Mouse (Mus musculus) midbrain, embryonic 11.5 days (tissue): ENCODE measurements around the gene Rnf24. TPM values are rescaled to one million over a fixed set of nuclear protein-coding genes. Genes with fewer than 3 reads are reported as not detected.
A peak's percentile ranks its signal among the peaks of the same experiment; 100 is the strongest.
"Not testable (repeated sequence)": the region's sequence is repeated elsewhere in the genome, so short reads cannot be mapped to it uniquely, and the experiment has no call there.

Experiments used
- ATAC-seq: fragments of 200-750 bp; cut with Nextera tagmentation; 2 replicates; pipeline ENCODE4 v1.8.0; 2017; ENCODE audit warnings: moderate TSS enrichment, moderate library complexity; ENCODE audit not compliant: low FRiP score
- DNase-seq: peaks from one replicate; pipeline ENCODE4 v3.0.0; 2015; ENCODE audit warnings: low spot score; ENCODE audit errors: missing footprints
- H3K27ac ChIP-seq: fragments of 300-500 bp; sonication (generic); 2 replicates; pipeline ENCODE4 v1.5.1; 2014; ENCODE audit warnings: low read depth, low read length
- H3K27me3 ChIP-seq: fragments of 300-500 bp; sonication (generic); 2 replicates; pipeline ENCODE4 v1.6.1; 2014; ENCODE audit warnings: mild to moderate bottlenecking, low read length, moderate library complexity, mixed read lengths; ENCODE audit not compliant: control insufficient read depth, insufficient read depth
- H3K36me3 ChIP-seq: fragments of 300-500 bp; sonication (generic); 2 replicates; pipeline ENCODE4 v1.6.1; 2014; ENCODE audit warnings: mild to moderate bottlenecking, low read length, moderate library complexity, mixed read lengths; ENCODE audit not compliant: control insufficient read depth, insufficient read depth
- H3K4me1 ChIP-seq: fragments of 300-500 bp; sonication (generic); 2 replicates; pipeline ENCODE4 v1.6.1; 2014; ENCODE audit warnings: low read length; ENCODE audit not compliant: control insufficient read depth, insufficient read depth
- H3K4me2 ChIP-seq: fragments of 300-500 bp; sonication (generic); 2 replicates; pipeline ENCODE4 v1.6.1; 2014; ENCODE audit warnings: mild to moderate bottlenecking, moderate library complexity
- H3K4me3 ChIP-seq: fragments of 300-500 bp; sonication (generic); 2 replicates; pipeline ENCODE4 v1.5.1; 2014; ENCODE audit warnings: low read depth, low read length
- H3K9ac ChIP-seq: fragments of 300-500 bp; sonication (generic); 2 replicates; pipeline ENCODE4 v1.6.1; 2014; ENCODE audit warnings: low read length
- H3K9me3 ChIP-seq: fragments of 300-500 bp; sonication (generic); 2 replicates; pipeline ENCODE4 v1.6.1; 2016; ENCODE audit warnings: low read length; ENCODE audit not compliant: control insufficient read depth
- WGBS: fragments of 180-500 bp; shearing (Covaris S2); extraction: QIAGEN DNeasy Blood & Tissue Kit; methylation state at CpG from one replicate; pipeline ENCODE4 v1.1.7; 2014; 5-methylcytosine and 5-hydroxymethylcytosine counted together
- polyA plus RNA-seq: library from polyadenylated mRNA; unstranded; fragments of >200 nt; fragmentation: Nextera tagmentation; extraction: Ambion mirVana; gene quantifications from 2 replicates; pipeline ENCODE4 v1.2.1, GENCODE M21; 2014

Gene Rnf24
- polyA plus RNA-seq, 1 experiment from 2014 or later, result 9.2 TPM

DNA sequence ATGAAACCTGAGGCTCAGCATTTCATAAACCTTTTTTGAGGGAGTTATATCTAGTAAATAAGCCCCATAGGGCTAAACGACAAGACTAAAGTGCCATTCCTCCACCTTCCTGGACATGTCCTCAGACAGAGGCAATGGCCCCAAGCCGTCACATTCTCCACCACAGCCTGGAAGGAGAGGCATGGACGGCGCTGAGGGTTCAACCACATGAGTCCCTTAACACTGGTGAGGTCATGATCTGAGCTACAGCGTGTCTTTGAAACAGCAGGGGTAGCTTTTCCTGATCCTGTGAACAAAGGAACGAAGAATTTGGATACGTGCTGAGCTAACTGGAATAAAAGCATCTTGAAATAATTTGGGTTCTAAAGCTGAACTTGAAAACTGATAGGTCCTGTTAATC is 54.0 kb downstream of the Rnf24 start:
- not testable (repeated sequence) for H3K27me3 ChIP-seq, H3K4me1 ChIP-seq, H3K9ac ChIP-seq, H3K4me3 ChIP-seq, H3K4me2 ChIP-seq, H3K27ac ChIP-seq, H3K9me3 ChIP-seq
- peaks cover 30% of the 10 kb centered on the region for H3K36me3 ChIP-seq
- 45% methylated on average over 7 of the region's 7 CpGs for WGBS
- peak; percentile 89 for DNase-seq
- ATAC-seq, result peak; percentile 62; the same call in 1 of the 2 replicates

DNA sequence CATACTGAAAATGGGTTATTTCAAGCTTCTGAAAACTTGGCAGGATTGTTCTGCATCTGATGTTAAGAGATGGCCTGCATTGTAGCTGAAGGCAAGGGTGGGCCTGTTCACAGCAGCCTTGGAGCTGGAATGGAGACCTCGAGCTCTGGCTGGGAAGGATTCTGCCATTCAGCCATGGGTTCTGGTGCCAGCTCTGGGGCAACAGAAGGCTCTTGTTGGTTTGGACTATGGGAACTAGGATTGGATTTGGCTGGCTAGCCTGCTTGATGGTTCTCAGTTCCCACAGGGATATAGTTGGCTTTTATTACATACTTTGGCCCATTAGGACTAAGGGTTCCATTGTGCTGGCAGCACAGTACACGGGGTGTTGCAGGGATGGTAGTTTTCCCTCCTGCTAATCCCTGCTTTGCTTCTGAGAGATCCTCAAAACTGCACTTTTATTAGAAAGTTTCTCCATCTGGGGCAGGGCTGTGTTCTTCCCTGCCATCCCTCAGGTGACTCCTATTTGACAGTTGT is 55.9 kb downstream of the Rnf24 start:
- DNase-seq, result no peak

DNA sequence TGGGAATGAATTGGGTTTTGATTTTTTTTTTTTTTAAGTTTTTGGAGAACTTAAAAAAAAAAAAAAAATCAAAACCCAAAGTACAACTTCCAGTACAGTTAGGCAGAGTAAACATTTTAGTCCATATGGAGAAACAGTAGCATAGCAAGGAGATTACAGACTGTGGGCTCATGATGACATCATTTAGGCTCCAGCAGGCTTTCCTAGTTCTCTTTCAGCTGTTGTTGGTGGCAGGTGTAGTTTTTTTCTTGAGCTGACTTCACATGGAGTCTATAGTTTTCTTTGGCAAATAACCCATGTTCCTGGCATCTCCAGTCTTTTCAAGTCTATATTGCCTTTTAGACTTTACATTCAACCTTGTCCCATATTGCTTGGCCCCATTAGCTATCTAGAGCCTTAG is 62.0 kb downstream of the Rnf24 start:
- Histone ChIP-seq H3K9ac (no peak overlapping the region), H3K27ac (no peak overlapping the region), H3K4me1 (no peaks in the 10 kb centered on the region), H3K4me2 (no peak overlapping the region), H3K36me3 (peaks cover 21% of the 10 kb centered on the region), H3K9me3 (no peaks in the 10 kb centered on the region), H3K27me3 (no peaks in the 10 kb centered on the region), H3K4me3 (no peak overlapping the region)
- DNase-seq, result peak; percentile 69
- no peak for ATAC-seq

More for the DNA sequence above, 55.9 kb downstream of the Rnf24 start:
- Histone ChIP-seq H3K9me3 (no peaks in the 10 kb centered on the region), H3K27ac (no peak overlapping the region), H3K4me3 (no peak overlapping the region), H3K4me1 (no peaks in the 10 kb centered on the region), H3K27me3 (no peaks in the 10 kb centered on the region), H3K9ac (no peak overlapping the region), H3K36me3 (peaks cover 20% of the 10 kb centered on the region; the same call in 1 of the 2 replicates), H3K4me2 (no peak overlapping the region)
- ATAC-seq, result no peak
- 96% methylated on average over 2 of the region's 2 CpGs for WGBS

DNA sequence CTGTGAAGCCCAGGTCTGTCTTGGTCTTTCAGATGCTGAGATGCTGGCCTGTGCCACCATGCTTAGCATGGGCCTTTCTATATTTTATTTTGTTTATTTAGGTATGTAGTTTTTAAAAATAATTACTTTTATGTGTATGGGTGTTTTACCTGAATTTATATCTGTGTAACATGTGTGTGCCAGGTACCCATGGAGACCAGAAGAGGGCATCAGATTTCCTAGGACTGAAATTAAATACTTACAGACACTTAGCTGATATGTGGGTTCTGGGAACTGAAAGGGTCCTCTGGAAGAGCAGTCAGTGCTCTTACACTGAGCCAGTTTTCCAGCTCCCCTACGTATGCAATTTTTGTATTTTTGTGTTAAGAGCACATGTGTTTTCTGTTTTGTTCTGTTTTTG is 66.4 kb downstream of the Rnf24 start:
- Histone ChIP-seq H3K27me3 (no peaks in the 10 kb centered on the region), H3K4me1 (no peaks in the 10 kb centered on the region), H3K36me3 (peaks cover 13% of the 10 kb centered on the region), H3K27ac (no peak overlapping the region), H3K4me3 (no peak overlapping the region), H3K4me2 (no peak overlapping the region), H3K9me3 (no peaks in the 10 kb centered on the region), H3K9ac (no peak overlapping the region)
- 92% methylated on average over 1 of the region's 1 CpGs for WGBS
- DNase-seq, result no peak
- ATAC-seq, result no peak

DNA sequence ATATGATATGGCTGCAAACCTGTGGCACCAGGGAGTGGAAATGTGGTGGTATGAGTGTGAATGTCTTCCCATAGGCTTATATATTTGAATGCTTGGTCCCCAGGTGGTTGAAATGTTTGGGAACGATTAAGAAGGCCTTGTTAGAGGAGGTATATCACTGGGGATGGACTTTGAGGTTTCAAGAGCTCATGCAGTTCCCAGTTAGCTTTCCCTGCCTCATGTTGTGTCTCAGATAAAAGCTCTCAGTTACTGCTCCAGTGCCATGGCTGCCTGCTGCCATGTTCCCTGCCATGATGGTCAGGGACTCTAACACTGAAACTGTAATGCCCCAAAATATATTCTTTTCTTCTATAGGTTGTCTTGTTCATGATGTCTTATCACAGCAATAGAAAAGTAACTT is 71.1 kb downstream of the Rnf24 start:
- no peak for ATAC-seq
- Histone ChIP-seq H3K9me3 (no peaks in the 10 kb centered on the region), H3K27me3 (no peaks in the 10 kb centered on the region), H3K4me2 (no peak overlapping the region), H3K27ac (no peak overlapping the region), H3K4me1 (no peaks in the 10 kb centered on the region), H3K36me3 (peaks cover 8% of the 10 kb centered on the region; the same call in 1 of the 2 replicates), H3K4me3 (no peak overlapping the region), H3K9ac (no peak overlapping the region)
- WGBS, result 84% methylated on average over 1 of the region's 1 CpGs
- peak; percentile 73 for DNase-seq

DNA sequence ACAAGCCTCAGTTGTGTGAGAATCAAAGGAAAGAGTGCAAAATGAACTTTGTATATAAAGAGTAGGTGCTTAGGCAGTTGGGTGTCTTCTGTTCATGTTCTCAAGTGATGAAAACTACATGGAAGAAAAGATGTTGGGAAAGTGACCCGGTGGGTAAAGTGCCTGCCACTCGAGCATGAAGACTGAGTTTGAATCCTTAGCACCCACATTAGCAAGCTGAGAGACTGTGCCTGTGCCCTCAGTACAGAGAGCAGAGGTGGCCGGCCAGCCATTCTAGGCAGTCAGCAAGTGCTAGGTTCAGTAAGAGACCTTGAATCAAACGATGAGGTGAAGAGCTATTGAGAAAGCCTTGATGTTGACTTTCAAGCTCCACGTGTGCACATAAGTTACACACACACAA is 76.0 kb downstream of the Rnf24 start:
- Histone ChIP-seq H3K4me2 (no peak overlapping the region), H3K27ac (no peak overlapping the region), H3K4me3 (no peak overlapping the region), H3K4me1 (no peaks in the 10 kb centered on the region), H3K36me3 (peaks cover 19% of the 10 kb centered on the region), H3K9me3 (no peaks in the 10 kb centered on the region), H3K9ac (no peak overlapping the region), H3K27me3 (no peaks in the 10 kb centered on the region)
- DNase-seq (peak; percentile 68), ATAC-seq (no peak)
- 92% methylated on average over 5 of the region's 5 CpGs for WGBS

DNA sequence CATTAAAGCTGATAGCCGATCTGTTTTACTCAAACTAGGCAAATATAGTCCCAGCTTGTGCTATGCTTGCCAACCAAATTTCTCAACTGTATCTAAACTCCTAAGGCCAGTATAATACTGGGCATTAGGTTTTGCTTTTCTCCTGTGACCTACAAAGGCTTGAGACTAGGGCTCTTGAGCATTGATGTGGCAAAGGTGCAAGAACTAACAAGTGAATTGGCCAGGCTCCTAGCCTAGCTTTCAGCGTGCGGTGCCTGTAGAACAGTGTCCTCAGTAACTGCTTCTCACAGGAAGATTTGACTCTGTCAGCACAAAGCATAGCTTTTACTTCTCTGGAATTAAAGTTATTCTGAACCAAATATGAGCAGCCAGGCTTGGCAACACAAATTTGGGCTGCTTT is 77.2 kb downstream of the Rnf24 start:
- H3K9me3 ChIP-seq, result no peaks in the 10 kb centered on the region
- H3K36me3 ChIP-seq, result peaks cover 17% of the 10 kb centered on the region

DNA sequence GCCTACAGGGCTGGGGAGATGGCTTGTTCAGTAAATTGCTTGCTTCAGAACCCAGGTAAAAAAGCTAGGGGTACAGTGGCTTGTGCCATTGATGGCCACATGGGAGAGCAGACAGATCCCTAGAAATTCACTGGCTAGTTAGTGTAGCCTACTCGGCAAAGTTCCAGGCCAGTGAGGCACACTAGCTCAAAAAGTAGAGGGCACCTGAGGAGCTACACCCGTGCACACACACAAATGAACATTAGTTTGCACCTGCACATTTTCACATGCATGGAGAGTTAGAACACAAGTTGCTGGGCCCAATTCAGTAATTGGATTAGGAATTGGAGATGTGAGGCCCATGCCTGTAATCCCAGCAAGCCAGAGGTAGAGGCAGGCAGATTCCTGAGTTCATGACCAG is 87.6 kb downstream of the Rnf24 start:
- DNase-seq, result no peak
- Histone ChIP-seq H3K4me1 (peaks cover 16% of the 10 kb centered on the region), H3K36me3 (no peaks in the 10 kb centered on the region), H3K4me2 (no peak overlapping the region), H3K4me3 (no peak overlapping the region), H3K9ac (no peak overlapping the region; the same call in 1 of the 2 replicates), H3K9me3 (no peaks in the 10 kb centered on the region), H3K27me3 (no peaks in the 10 kb centered on the region), H3K27ac (no peak overlapping the region)
- WGBS, result 80% methylated on average over 2 of the region's 2 CpGs
- no peak for ATAC-seq

More for the DNA sequence above, 77.2 kb downstream of the Rnf24 start:
- 98% methylated on average over 3 of the region's 3 CpGs for WGBS
- Histone ChIP-seq H3K27ac (no peak overlapping the region), H3K4me3 (no peak overlapping the region), H3K9ac (no peak overlapping the region), H3K4me1 (no peaks in the 10 kb centered on the region), H3K4me2 (no peak overlapping the region), H3K27me3 (no peaks in the 10 kb centered on the region)
- DNase-seq, result peak; percentile 41
- no peak for ATAC-seq

DNA sequence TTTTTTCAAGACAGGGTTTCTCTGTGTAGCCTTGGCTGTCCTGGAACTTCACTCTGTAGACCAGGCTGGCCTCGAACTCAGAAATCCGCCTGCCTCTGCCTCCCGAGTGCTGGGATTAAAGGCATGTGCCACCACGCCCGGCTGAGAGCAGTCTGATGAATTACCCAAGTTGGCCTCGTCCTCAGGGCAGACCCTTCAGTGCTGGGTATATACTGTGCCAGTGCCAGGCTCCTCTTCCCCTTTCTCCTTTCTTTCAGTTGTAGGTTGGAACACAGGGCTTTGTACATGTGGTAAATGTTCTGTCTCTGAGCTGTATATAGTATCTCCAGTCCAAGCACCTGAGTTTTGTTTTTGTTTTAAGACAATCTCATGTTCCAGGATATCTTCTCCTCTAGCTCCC is 88.7 kb downstream of the Rnf24 start:
- Histone ChIP-seq H3K4me2 (peak overlapping the region; percentile 65), H3K4me1 (peaks cover 16% of the 10 kb centered on the region), H3K27me3 (no peaks in the 10 kb centered on the region), H3K27ac (no peak overlapping the region), H3K9ac (no peak overlapping the region), H3K9me3 (no peaks in the 10 kb centered on the region), H3K4me3 (peak overlapping the region; percentile 91; the same call in 1 of the 2 replicates), H3K36me3 (no peaks in the 10 kb centered on the region)
- no peak for DNase-seq
- no peak for ATAC-seq
- 81% methylated on average over 6 of the region's 6 CpGs for WGBS
